Mouse (Mus musculus) gastrocnemius, adult 18-20 months (tissue): ENCODE measurements around the gene Arl10. TPM values are rescaled to one million over a fixed set of nuclear protein-coding genes. Genes with fewer than 3 reads are reported as not detected.
"Not testable (repeated sequence)": the region's sequence is repeated elsewhere in the genome, so short reads cannot be mapped to it uniquely, and the experiment has no call there.

Experiments
- DNase-seq: peaks from one replicate; pipeline ENCODE4 v3.0.0; 2021; ENCODE audit warnings: low spot score
- total RNA-seq, 2 experiments: library from RNA; stranded (reverse); gene quantifications; 2 replicates each; pipeline ENCODE4 v1.2.3; 2021

The Arl10 gene
- total RNA-seq, 2 experiments from 2014 or later: 2.6 TPM

DNA sequence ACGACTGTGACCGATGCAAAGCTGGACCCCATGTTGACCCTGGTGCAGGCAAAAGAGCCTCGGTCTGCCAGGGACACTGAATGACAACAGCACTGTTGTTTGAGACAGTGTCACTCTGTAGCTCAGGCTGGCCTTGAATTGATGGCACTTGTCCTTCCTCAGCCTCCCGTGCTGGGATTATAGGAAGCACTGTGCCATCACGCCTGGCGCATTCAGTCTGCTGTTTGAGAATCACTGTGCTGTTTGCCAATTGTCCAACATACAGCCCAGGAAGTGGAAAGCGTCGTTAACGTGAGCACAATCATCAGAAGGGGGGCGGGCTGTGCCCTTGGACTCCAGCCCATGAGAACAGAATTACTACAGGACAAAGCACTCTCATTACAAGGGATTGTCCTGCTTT is 7.3 kb downstream of the Arl10 start:
- DNase-seq: no peak

- DNase-seq: no peak
These were observed 8.0 kb downstream of the Arl10 start for GRCm38 (mm10) chr13:54582860-54583259.

GRCm38 (mm10) chr13:54585831-54586230 is 11.0 kb downstream of the Arl10 start:
- DNase-seq: no peak

- DNase-seq: no peak
These were observed 14.7 kb downstream of the Arl10 start for GRCm38 (mm10) chr13:54589414-54589995.

- DNase-seq: peak; percentile 98
These were observed 15.5 kb downstream of the Arl10 start, which contains the start of the genes Nop16 and Higd2a for GRCm38 (mm10) chr13:54589996-54590951. Gene Nop16, minus strand, starts transcription at chr13:54590090. Gene Higd2a, plus strand, starts transcription at chr13:54590207.

GRCm38 (mm10) chr13:54591776-54592356 is 17.1 kb downstream of the Arl10 start:
- DNase-seq: no peak

- no peak for DNase-seq
These were observed 18.8 kb downstream of the Arl10 start for GRCm38 (mm10) chr13:54593617-54594016.

GRCm38 (mm10) chr13:54596107-54596690 is 21.4 kb downstream of the Arl10 start:
- no peak for DNase-seq

DNA sequence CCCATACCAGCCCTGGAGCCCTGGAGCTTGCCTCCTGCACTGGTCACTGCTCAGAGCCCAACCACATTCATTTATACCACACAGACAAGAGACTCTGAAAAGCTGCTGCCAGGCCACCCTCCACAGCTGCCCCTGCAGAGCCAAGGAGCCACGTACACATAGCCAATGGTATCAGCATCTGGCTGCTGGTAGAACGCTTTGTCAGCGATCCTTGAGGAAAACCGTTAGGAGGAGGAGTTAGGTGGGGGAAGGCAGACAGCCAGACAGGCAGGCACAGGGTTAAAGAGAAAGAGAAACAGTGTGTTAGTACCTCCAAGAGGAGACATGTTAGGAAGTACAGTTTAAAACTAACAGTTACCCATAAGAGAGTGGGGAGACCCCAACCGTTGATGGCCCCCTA is 22.1 kb downstream of the Arl10 start:
- DNase-seq: no peak

DNA sequence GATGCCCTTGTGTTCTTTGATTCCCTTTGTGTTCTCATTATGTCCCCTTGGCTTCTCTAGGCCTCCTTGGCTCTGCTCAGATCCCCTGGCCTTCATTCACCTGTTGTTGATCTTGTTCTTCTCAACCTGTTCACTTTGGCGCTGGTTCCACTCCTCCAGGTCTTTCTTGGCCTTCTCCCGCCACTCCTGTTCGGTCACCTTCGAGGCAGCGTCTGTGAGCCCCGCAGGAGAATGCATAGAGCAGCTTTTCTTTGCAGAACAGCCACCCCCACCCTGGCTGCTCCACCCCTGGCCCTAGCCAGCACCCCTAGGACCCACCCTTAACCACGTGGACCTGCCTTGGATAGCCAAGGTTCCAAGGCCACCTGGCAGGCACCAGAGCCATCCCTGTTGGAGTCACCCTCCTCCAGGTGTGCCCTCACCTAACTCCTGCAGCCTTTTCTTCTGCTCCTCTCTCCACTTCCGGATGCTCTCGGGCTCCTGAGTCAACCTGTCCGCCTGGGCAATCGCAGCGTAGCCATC is 23.9 kb downstream of the Arl10 start:
- DNase-seq: no peak

DNA sequence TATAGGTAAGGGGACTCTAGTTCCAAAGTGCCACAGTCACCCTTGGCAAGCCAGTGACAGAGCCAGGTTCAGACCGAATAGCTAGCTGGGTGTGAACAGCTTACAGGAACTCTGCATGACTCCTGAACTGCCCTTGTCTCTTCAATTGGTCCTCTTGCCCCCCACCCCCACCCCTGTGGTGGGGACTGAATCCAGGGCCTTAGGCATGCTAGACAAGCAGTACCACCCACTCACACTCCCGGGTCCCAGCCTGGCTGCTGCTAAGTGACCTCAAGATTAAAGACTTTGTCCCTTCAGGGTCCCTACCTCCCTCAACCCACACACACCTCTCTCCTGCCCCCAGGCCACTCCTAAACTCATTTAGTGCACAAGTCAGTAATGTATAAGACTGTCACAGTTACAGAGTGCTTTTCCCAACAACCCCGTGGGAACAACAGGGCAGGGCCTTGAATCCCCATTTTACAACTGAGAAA is 27.9 kb downstream of the Arl10 start:
- DNase-seq: no peak

GRCm38 (mm10) chr13:54603501-54603900 is 28.7 kb downstream of the Arl10 start:
- no peak for DNase-seq

DNA sequence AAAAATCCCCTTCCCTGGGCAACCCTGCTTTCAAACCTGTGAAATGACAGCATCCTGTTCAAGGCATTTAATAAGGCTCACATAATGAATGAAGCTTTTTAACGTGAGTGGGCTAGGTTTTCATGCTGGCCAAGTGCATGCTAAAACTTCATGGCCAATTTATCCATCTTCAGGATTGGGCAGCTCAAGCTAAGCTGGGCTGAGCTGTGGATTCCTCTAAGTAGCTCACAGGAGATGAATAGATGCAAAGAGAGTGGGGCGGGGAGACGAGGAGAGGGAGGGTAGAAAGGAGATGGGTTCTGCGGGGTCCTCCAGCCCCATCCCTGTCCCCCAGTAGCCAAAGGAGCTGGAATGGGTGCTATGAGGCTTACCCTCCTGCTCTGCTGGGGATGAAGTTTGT is 29.4 kb downstream of the Arl10 start:
- DNase-seq: no peak

GRCm38 (mm10) chr13:54605426-54605825 is 30.6 kb downstream of the Arl10 start:
- DNase-seq: no peak

DNA sequence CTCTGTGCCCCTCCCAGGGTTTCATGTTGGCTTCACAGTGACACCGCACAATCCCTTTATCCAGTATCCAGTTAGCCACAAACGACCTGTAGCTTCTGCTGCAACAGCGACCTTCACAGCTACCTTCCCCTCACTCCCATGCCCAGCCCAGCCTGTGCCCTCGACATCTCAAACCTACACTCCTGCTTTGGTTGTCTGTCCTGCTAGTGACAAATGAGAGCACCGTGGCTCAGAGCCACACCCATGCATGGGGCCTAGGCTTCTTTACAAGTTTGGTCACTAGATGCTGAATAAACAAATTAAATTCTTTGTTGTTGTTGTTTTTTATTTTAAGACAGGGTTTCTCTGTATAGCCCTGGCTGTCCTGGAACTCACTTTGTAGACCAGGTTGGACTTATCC is 32.4 kb downstream of the Arl10 start:
- DNase-seq: no peak

GRCm38 (mm10) chr13:54608002-54608401 is 33.2 kb downstream of the Arl10 start:
- no peak for DNase-seq

DNA sequence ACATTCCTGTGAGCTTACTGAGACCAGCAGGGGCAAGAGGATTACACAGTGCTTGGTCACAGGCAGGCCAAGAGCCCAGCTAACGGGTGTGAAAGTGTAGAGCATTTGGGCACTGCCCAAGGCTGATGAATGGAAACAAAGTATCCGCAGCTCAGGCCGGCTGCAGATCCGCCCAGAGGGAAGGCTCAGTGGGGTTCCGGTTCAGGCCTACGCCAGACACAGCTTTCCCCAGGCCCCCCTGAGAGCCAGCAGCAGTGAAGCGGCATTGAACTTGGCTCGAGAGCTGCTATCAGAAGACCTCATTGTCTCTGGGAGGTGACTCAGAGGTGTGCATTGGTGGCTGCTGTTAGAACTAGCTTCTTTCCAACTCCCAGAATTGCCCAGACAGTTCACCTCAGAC is 33.9 kb downstream of the Arl10 start:
- peak; percentile 58 for DNase-seq

DNA sequence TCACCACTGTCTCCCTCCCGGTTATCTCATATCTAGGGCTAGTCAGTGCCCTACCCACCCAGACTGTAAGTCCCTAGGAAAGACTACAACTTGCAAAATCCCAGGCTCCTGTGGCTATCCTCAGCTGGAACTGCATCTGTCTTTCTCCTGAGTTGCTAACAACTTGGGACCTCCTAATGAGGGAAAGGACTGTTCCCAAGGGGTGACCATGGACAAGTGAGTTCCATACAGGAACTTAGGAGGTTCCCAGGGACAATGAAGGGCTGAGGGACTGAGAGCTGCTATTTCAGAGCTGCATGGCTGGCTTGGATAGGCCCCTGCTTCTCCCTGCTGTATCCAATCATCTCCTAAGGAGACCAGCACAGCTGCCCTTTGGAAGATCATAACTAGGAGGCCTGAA is 34.5 kb downstream of the Arl10 start:
- no peak for DNase-seq

GRCm38 (mm10) chr13:54610613-54610971 is 35.8 kb downstream of the Arl10 start:
- peak; percentile 39 for DNase-seq

DNA sequence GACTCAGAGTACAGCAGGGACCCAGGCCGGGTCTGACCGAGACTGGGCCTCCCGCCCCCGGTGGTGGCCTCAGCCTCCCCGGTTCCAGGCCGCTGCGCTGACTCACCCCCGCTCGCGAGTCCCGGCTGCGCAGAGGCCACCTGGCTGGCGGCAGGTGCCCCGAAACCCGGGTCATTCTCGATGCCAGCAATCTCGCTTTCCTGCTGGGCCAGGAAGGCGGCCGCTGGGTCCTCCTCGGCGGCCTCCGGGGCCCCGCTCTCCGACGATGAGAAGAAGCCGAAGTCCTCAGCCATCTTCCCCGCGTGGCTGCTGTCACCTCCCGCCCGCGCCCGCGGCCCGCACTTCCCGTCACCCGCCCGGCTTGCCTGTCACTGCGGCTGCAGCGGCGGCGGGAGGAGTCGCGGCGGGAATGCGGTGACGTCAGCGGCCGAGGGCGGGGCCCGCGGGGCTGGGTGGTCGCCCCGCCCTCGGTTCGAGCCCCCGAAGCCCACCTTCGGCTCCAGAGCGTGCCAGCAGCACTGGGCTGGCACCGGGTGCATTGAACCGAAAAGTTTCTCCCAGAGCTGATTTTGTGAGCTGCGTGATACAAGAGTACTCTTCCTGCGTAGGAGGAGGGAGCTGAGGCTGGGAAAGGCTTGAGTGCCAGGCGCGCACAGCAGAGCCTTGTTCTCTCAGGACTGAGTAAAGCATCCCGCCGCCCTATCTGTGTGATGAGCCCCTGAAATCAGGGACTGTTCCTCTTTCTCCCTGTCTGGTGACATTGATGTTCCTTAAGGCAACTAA is 36.3 kb downstream of the Arl10 start, which contains the start of gene Cltb:
Gene Cltb, minus strand, starts transcription at position 373 of the 783 bp plus-strand sequence.
- DNase-seq: peak; percentile 90

DNA sequence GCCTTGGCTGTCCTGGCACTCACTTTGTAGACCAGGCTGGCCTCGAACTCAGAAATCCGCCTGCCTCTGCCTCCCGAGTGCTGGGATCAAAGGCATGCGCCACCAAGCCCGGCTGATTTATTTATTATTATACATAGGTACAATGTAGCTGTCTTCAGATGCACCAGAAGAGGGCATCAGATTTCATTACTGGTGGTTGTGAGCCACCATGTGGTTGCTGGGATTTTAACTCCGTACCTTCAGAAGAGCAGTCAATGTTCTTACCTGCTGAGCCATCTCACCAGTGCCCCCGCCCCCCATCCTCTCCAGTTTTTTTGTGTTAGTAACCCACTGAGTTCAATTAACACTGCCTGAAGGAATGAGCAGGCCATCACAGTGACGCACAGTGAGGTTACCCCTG is 38.3 kb downstream of the Arl10 start:
- not testable (repeated sequence) for DNase-seq
